Mouse (Mus musculus) liver, adult (tissue): ENCODE measurements around the gene Lamb3.

ENCODE experiments used
- GATA4 ChIP-seq: IDR thresholded peaks from 2 replicates; pipeline ENCODE4 v1.6.1; 2014; ENCODE audit warnings: mild to moderate bottlenecking, low read length; ENCODE audit not compliant: insufficient replicate concordance

Gene Lamb3

GRCm38 (mm10) chr1:193194416-193195140, 12.9 kb upstream of the Lamb3 start:
- no peak for TF ChIP-seq GATA4

DNA sequence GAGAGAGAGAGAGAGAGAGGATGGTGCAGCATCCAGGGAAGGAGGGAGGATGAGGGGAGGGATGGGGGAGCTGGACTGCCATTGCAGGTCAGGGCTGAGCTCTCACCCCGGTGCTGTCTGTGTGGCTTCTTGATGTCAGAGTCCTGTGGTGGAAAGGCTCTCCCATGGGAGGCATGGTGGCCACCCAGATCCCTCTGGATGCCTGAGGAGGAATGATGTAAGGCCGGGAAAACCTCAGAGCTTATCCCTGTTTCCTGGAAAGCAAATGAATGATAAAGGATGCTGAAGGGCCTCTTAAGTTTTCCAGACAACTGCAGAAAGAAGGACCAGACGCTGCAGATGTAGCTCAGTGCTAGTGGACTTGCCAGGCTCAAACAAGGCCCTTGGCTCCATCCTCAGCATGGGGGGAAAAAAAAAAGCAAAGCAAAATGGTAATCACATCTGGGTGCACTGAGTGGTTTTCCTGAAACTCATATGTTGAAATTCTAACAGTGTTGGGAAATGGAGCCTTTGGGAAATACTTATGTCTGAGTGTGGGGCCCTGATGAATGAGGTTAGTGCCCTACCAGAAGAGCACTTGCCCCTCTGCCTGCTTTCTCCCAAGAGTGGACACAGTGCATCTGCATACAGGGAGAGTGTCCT, 12.2 kb upstream of the Lamb3 start:
- TF ChIP-seq GATA4 = no peak

GRCm38 (mm10) chr1:193197494-193198205, 9.8 kb upstream of the Lamb3 start:
- no peak for TF ChIP-seq GATA4

- no peak for TF ChIP-seq GATA4
Observed at GRCm38 (mm10) chr1:193198312-193198711, 9.2 kb upstream of the Lamb3 start.

- TF ChIP-seq GATA4 = no peak
Observed at GRCm38 (mm10) chr1:193200640-193201382, 6.7 kb upstream of the Lamb3 start.

DNA sequence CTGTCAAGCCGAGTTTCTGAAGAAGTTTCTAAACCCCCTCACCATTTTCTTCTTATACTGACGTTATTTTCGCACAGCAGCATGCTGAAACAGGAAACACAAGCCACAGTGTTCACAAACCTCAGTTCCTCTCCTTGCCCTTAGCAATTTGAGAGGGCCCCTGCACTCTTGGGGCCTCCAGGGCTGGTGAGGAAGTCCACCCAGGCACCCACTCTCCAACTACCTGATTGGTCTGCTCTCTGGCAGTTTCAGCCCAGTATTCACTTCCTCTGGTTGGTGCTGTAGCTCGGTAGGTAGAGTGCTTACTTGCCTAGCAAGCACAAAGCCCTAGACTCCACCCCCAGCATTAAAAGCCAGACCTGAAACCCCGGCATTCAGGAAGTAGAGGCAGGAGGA, 6.1 kb upstream of the Lamb3 start, which contains the start of gene Traf3ip3:
Traf3ip3 (minus strand) TSS at position 321 of the 396 bp plus-strand sequence.
- TF ChIP-seq GATA4 = no peak

GRCm38 (mm10) chr1:193203821-193204220, 3.7 kb upstream of the Lamb3 start:
- no peak for TF ChIP-seq GATA4

DNA sequence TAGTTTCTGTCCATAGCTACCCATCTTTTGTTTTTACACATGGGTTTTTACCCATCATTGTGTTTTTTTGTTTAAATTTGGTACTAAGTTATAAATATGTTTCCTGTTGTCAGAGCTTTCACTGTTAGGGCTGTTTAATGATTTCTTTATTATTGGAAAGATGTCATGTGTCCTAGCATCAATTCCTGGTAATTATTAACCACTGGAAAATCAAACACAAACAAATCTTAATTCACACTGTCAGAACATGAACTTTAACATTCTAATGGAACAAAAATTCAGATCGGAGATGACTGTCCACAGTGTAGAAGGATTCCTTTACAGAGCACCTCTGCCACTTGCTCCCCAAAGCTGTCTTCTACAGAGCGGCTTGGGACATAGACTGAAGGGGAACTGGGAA, 2.1 kb upstream of the Lamb3 start:
- TF ChIP-seq GATA4 = no peak

GRCm38 (mm10) chr1:193208178-193208577, 679 bp downstream of the Lamb3 start:
- TF ChIP-seq GATA4 = no peak

DNA sequence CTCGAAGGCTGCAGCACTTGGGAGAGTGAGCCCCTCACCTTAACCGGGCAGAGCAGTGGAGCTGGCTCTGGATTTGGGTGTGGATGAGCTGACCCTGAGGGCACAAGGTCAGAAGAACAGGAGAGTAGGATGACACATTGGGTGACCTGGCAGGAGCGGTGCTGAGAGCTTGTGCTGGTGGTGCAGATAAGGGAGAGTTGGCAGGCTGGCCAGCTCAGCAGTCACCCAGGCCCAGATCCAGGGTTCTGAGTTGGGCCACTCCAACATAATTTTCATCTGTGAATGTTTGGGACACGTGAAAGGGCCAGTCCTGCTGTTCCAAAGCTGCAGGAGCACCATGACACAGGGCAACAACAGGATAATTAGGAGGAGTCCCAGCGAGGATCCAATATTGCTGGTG, 3.9 kb downstream of the Lamb3 start:
- peak; percentile 98 for TF ChIP-seq GATA4

- no peak for TF ChIP-seq GATA4
Observed at GRCm38 (mm10) chr1:193214053-193214452, 6.6 kb downstream of the Lamb3 start.

DNA sequence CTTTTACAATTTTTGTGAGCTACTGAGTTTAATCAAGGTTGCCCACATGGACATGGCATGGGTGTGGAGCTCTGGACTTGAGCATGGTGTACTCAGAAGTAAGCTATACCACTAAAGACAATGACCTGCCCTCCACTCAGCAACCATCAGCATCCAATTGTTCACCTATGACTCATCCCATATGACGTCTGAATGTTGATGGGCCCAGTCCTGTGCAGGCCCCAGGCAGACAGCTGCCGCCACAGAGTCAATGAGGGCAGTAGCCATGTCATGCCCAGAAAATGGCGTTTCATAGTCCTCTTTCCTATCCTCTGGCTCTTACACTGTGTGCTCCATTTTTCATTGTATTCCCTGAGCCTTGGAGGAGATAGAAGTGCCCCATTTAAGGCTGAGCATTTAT, 8.5 kb downstream of the Lamb3 start:
- no peak for TF ChIP-seq GATA4

DNA sequence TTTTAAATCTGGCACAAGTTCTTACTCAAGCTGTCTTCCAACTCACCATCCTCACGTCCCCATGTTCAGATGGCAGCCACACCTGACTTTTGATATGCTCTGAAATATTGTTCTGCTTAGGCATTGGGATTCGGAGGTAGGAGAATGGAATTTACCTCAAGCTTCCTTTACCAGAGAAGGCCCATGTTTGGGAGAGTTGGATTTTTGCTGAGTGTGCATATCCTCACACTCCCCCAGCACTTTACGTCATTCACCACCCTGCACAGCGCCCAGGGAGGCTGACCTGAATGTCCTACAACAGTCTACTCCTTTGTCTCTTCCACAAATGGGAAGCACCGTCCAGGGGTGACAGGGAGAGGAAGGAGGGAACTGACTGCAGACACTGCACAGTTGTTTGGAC, 12.9 kb downstream of the Lamb3 start:
- no peak for TF ChIP-seq GATA4

GRCm38 (mm10) chr1:193225531-193225930, 18.0 kb downstream of the Lamb3 start:
- TF ChIP-seq GATA4 = no peak

- no peak for TF ChIP-seq GATA4
Observed at GRCm38 (mm10) chr1:193226114-193226513, 18.6 kb downstream of the Lamb3 start.

GRCm38 (mm10) chr1:193226724-193227522, 19.4 kb downstream of the Lamb3 start:
- TF ChIP-seq GATA4 = no peak
